Mouse (Mus musculus): Measurements from ENCODE around the gene Igfbp2.

Gene Igfbp2

DNA sequence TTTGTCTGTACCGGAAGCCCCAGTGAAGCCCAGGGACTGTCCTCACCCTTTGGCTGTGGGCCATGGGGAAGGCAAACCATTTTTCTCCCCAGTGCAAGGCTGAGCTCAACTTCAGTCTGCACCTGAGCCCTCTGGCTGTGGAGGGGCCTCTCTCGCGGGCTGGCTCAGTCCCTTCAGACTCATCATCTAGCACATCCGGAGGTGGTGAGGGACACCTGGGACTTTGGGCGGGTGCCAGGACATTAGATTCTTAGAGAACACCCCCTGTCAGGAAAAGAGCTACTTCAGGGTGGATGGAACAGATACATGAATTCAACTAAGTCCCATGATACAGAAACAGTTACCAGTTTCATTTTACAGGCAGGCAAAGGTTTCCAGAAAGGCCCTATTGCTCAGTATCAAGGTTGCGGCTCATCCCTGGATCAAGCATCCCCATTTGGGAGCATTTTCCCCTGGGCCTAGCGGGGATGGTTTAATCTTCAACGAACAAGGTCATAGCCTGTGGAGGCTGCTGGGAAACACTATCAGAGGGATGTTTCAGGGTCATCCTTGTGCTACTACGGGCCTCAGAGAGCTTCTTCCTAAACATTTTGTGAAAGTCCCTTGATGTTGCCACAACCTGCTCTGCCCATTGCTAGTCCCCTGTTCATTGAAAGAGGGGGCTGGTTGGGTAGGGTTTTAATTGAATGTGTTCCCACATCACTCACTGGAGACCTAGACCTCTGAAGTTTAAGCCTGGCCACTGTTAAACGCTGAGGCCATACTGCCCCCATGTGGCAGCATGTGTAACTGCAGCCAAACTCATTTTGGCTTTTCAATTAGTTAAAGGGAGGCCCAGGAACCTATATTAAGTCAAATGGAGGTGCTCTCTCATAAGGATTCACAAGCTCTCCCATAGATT, 30.3 kb downstream of the Igfbp2 start:
- peak; percentile 70 for DNase-seq (ENCODE audit: low read depth, low spot score)

DNA sequence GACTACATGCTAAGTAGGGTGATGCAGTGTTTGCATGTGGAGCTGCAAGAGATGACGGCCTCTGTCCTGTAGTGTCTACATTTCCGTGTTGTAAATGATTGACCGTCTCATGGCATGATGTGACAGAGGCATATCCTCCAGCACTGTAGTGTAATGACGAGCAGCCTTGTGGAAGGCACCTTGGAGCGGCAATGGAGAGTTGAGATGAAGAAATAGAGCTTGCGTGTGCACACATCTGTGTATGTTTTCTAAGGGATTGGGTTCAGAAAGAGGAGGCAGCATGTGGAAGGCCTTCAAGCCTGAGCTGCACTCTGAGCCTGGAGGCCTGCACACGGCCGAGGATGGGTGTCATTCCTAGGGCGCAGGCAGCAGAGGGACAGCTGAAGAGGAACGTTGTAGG, 31.4 kb downstream of the Igfbp2 start:
- DNase-seq (ENCODE audit: low read depth, low spot score), result no peak

DNA sequence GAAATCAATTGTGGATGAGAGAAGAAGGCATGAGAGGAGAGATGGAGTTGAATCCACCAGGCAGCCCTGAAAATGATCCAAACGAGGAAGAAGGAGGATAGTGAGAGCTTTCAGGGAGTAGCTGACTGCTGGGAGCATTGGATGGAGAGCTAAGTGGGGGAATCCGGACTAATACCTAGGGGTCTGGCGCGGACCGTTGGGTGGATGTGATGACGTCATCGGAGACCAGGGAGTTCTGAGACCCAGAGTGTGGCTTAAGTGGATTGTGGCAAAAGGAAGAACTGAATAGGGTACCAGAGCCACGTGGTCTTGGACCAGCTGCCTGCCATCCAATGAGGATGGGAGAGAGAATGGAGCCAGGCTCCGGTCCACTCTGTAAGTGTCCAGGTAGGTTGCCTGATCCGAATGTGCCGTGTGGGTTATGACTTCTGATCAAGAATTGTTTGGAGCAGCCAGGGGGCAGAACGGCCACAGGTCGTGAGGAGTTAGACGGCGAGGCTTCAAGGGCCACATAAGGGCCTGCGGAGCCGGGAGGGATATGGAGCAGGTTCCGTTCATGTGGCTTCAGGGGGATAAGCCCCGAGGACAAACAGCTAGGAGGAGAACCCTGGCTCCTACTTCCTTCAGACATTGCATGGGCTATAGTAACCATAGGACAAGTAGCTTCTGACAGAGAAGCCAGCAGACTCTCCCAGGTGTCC, 32.1 kb downstream of the Igfbp2 start:
- no peak for DNase-seq (ENCODE audit: low read depth, low spot score)

DNA sequence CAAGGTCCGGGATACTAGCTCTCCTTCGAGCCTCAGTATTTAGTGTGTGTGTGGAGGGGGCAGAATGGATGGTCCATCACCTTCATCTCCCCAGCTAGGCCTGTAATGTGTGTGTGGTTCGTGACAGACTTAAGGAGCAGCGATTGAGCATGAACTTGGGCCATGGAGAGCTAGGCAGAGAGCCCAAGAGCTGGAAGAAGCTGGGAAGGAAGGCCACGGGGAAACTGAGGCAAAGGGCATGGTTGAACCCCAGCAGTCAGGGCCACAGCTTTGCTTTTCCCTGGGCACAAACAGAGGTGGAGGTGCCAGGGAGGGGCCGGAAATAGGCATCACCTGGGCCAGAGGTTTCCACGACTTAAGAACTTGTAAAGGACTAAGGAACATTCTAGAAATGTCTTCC, 32.8 kb downstream of the Igfbp2 start:
- no peak for DNase-seq (ENCODE audit: low read depth, low spot score)

DNA sequence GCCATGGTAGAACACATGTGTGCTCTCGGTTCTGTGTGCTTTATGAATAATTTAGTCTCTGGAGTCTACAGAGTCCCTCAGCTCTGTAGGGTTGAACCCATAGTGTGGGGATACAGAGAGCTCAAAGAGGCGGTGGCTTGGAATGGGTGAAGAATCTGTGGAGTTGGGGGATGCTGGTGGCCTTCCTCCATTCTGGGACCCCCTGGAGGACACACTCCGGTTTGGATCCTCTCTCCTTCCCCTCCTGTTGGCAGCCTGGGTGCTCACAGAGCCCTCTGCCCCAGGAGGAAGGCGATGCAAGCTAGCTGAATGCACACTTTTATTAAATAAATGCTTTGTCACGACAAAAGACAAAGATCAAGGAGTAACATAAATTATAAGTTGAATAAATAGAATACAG, 33.3 kb downstream of the Igfbp2 start:
- DNase-seq (ENCODE audit: low read depth, low spot score), result no peak

DNA sequence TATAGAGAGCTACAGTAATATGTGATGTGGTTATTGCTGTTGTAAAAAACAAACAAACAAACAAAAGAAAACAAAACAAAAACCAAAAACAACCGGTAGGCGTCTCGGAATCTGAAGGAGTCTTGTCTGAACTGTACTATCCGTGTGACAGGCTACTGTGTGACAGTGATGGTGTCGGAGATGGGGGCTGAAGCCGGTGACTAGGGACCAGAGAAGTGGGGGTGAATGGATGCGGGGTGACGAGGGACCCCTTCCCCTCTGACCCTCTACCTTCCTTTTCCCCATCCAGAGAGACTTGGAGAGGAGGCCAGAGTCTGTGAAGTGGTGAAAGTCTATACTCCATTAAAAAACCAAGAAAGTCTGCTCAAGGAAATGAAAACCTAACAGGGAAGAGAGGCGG, 34.0 kb downstream of the Igfbp2 start:
- no peak for DNase-seq (ENCODE audit: low read depth, low spot score)

DNA sequence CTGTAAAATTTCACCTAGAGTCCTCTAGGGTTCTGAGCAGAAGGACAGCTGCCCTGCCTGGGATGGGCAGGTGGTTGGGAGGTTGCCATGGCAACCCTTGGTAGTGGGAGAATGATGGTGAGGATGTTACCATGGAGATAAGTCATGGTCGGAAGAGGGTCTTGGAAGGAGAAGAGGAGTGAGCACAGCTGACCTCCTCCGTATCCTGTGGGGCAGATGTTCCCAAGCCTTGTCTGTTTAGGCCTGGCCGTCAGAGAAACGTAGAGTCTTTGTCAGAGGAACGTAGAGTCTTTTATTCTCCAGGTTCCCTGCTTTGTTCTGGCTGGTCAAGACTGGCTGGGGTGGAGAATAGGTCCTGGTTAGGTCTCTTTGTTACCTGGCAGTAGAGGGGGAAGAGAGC, 34.6 kb downstream of the Igfbp2 start:
- DNase-seq (ENCODE audit: low read depth, low spot score), result peak; percentile 35

DNA sequence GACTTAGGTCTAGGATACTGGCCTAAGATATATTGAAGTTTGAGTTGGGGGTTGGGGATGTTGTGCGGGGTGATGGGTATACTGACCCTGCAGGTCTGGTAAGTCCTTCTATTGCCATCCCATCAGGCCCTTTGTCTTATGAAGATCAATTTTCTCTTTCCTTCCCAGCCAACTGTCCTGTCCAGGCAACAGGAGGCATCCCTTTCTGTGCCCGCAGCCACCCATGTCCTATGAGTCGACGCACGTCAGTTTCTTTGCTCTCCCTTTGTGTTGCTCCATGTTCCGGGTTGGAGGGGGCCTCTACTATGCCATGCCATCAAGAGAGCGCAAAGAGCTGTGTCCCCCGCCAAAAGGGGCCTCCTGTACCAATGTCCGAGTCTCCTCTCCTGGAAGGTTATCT, 35.7 kb downstream of the Igfbp2 start:
- no peak for DNase-seq (ENCODE audit: low read depth, low spot score)

DNA sequence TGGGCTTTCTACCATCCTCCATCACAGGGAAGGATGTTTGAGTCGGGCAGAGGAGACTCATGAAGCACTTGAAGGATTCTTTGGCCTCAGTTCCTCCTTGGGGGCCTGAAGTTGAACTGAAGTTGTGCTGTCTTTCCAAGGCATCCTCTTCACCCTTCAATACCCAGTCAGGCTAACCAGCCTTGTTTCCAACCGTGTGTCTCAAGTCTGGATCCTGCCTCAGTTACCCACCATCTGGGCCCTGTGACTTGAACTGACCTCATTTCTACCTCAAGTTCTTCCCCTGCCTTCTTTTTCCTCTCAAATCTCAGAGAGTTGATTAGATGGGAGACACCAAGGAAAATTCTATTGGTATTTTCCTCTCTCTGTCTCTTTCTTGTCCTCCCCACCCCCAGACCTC, 36.2 kb downstream of the Igfbp2 start:
- DNase-seq (ENCODE audit: low read depth, low spot score), result no peak

DNA sequence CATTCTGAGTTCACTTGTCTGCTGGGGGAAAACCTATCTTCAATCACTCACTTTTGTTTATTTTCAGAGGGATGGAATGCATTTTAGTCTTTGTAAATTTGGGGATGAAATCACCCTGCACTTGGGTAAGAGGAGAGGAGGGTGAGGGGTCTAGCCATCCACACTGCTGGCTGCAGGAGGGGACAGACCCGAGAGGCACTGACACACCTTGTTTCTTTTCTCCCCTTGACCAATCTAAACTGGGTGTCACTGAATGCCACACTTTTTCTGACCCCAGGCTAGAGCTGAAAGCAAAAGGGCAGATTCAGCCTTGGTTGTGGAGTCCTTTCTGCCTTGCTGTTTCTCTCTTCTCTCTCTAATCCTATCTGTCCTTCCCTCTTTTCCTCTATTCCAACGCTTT, 37.4 kb downstream of the Igfbp2 start:
- DNase-seq (ENCODE audit: low read depth, low spot score), result no peak

DNA sequence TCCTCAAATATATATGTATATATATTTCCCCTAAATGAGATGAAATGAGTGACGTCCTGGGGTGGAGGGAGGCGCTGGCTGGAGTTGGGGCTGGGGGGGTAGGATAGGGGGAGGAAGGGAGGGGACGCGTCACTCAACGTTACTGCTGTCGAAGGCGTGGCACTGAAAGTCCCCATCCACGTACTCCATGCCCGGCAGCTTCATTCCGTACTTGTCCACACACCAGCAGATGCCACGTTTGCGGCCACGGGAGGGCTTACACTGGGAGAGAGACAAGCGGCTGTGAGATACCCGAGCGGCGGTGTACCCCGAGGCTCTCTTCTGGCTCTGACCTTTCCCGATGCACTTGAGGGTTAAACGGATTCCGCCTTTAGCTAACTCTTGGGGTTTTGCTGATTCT, 37.9 kb downstream of the Igfbp2 start:
- no peak for DNase-seq (ENCODE audit: low read depth, low spot score)

DNA sequence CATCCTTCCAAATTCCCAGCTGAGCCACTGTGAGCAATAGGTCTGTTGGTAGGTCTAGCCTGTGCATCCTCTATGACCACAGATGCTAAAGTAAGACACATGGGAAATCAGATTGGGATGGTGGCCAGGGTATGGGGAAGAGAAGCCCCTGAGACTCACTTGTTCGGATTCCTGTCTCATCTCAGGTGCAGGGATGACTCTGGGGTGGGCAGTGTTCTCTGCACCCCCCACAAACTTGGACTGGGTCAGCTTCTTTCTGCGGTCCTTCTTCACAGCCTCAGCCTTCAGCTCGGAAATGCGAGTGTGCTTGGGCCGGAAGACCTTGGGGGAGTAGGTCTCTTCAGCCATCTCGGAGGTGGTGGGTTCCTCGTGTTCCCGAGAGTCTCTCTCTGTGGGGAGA, 39.4 kb downstream of the Igfbp2 start:
- DNase-seq (ENCODE audit: low read depth, low spot score), result no peak

DNA sequence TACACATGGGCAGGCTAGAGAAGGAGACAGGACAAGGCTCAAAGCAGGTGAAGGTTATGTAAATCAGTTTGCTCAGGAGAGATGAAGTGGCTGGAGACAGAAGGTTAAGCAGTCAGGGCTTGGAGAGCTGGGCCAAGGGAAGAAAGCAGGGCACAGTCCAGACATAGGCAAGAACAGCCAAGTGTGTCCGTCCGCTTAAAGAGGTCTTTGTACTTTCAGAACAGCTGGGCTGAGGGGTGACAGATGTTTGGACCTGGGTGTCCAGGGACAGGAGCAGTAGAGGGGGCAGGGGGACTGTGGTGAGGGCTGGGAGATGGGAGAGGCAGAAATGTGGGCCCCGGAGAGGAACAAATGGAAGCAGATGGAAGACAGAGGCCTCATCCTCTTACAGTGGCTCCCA, 40.0 kb downstream of the Igfbp2 start:
- DNase-seq (ENCODE audit: low read depth, low spot score), result no peak

DNA sequence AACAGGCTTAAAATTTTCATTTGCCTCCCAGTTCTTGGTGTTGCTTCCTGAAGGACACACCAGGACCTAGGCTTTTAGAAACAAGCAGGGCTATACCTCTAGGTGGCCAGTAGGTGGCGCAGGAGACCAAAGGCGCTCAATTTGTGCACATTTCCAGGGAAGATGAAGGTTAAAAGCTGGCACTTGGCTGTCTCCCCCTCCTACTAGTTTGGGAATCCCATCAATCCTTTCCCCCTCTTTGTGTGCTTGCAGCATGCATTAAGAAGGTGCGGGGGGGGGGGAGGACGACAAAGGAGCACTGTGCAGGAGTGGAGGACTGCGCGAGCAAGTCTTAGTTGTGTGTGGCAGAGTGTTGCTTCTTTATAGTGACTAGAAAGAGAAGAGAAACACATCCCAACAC, 41.6 kb downstream of the Igfbp2 start:
- DNase-seq (ENCODE audit: low read depth, low spot score), result peak; percentile 80

DNA sequence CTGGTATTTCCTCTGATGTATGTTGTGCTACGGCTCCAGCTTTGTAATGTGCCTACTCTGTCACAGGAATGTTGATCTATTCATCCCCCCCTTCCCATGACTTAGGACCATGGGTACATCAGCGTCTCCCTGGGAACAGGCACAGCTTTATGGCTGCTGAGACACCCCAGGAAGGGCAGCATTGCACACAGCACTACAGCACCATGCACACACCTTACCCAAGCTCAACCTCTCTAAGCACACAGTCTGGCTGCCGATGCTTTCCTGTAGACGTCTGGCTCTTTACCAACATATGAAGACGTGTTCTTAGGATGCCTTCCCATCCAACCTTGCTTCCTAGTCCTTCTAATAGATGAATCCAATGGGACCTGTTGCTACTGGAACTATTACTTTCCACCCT, 42.1 kb downstream of the Igfbp2 start:
- DNase-seq (ENCODE audit: low read depth, low spot score), result no peak

DNA sequence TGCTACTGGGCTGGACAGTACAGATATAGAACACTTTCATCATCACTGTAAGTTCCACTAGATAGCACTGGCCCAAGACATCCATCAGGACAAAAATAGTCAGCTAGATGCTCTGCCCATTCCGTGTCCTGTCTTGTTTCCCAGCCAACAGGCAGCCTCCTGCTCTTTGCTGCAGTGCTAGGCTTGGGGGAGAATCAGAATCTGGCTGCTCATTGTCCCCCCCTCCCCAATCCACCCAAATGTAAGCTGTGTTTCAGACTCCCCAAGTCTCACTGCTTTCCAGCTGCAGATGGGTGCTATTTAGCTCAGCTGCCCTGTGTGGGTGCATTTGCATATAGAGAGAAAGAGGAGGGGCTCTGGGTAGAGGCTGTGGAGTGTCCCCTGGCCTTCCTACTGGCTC, 43.0 kb downstream of the Igfbp2 start:
- no peak for DNase-seq (ENCODE audit: low read depth, low spot score)

DNA sequence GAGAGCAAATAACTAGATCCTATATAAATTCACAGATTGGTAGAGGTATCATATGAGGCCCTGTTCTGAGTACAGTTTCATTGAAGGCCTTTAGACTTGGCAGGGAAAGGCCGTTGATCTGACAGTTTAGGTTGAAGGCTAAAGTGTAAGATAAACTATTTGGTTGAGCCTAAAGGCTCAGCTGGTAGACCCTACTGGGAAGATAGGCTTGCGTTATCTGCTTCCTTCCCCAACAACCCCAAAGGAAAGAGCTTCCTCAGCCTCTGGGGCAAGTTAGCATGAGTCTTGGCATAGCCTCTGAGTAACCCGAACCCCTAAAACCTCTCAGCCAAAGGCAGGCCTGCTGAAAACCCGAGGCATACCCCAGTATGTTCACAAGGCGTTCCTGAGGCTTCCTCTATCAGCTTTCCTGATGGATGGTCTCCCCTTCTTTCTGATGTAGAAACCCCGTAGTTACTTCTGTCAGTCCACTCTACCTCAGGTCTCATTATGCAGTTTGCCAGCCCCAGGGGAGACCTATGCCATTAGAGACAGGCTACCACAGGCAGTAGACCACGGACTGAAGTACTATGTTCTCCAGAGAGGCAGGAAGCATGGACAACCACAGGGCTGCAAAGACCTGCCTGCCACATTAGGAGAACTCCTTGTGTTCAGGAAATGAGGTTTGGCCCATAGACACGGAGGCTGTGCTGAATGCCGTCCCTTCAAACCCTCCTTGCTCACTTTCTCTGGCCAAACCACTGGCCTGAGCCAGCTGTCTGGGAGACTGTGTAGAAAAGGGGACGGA, 44.3 kb downstream of the Igfbp2 start:
- DNase-seq (ENCODE audit: low read depth, low spot score), result no peak

DNA sequence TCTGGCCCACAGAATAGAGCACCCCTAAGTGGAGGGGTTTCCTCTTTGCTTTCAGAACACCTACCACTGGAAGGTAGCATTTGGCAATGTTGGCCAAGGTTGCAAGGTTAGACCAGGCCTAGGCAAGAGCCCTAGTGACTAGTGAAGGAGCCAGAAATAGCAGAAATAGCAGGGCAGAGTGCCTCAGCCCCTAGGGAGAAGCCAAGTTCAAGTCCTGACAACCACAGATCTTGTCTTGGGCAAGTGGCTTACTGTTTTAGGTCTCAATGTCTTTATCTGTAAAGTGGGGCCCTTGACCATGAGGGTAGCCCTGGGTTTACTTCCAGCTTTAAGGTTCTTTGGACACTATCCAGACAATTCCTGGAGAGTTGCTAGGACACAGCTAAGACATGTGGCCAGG, 45.0 kb downstream of the Igfbp2 start:
- DNase-seq (ENCODE audit: low read depth, low spot score), result no peak

DNA sequence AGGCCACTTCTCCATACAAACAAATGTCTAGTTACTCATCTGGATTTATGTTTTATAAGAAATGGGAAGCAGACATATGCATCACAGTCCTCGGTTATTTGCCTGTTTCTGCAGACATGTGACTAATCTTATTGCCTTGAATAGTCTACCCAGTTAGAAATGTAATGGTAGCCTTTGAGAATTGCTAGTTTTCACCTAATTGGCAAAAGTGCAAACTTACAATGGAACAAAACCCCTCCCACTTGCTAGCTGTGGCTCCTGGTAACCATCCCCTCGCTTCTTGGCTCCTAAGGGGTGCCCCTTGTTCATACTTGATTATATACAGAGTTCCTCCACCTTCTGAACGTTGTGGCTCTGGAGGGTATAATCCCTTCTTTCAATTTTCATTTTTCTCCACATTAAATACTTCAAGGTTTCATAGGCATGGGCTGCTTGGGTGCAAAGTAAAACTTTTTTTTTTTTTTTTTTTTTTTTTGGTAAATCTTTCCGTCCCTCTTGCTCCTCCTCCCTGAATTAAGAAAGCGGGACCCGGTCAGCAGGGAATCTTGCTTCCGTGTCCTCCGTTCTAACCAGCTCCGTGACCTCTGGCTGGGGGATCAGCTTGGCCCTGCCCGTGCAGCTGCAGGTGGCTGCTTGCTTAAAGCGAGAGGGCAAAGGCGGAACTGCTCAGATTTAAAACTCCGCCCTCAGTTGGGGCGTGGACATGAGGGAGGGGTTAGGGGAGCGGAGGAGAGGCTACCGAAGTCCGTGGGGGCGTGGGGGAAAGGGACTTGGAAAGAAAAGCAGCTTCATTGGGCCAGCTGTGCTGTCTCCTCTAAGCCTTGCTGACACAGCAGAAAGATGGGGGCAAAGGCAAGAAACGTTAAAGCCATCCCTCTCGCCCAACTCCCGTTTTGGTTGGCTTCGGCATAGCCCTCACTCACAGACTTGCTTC, 45.6 kb downstream of the Igfbp2 start:
- peak; percentile 94 for DNase-seq (ENCODE audit: low read depth, low spot score)

DNA sequence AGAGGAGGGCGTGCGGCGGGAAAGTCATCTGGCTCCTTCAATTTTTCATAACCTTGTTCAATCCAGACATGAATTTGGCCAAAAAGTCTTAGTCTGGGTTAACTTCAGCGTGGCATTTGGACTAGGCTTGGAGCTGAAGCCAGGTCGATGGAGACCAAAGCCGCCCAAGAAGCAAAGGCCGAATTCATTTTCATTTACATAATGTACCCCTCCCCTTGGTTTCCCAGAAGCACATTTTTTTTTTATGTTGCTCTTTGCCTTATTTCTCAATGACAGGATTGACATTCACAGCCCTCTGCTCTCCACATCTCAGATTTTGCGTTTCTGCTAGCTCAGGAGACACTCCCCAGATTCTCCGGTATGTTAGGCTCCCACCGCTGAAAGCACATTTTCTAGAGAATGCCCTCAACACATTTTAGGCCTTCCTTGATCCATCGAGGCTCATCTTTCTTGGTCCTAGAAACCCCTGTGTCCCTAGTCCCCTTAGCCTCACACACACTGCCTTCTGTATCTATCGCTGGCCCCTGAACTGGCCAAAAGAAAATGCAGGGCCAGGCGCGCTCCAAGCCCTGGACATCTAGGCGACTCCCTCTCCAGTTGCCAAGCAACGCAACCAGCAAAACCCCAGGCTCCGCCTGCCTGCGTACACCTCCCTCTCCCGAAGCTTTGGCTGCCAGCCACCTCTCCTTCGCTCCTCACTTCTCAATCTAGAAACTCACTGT, 46.5 kb downstream of the Igfbp2 start:
- DNase-seq (ENCODE audit: low read depth, low spot score), result peak; percentile 92

DNA sequence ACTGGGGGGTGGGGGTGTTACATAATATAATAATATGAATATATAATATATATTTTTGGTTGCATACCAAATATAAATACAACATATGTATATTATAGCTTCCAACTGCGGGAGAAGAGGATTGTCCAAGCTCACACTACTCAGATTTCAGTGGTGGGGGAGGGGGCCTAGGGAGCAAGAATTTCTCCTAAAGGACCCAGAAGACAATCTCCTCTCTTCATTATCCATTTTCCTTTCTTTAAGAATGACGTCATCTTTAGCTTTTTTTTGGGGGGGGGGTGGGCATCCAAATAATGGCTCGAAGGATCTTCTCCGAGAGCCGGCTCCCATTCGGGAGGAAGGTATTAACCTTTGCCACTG, 47.0 kb downstream of the Igfbp2 start:
- no peak for DNase-seq (ENCODE audit: low read depth, low spot score)
